Mouse (Mus musculus): ENCODE data around the gene Phf14.
"Not testable (repeated sequence)": the region's sequence is repeated elsewhere in the genome, so short reads cannot be mapped to it uniquely, and the experiment has no call there.

Gene Phf14

DNA sequence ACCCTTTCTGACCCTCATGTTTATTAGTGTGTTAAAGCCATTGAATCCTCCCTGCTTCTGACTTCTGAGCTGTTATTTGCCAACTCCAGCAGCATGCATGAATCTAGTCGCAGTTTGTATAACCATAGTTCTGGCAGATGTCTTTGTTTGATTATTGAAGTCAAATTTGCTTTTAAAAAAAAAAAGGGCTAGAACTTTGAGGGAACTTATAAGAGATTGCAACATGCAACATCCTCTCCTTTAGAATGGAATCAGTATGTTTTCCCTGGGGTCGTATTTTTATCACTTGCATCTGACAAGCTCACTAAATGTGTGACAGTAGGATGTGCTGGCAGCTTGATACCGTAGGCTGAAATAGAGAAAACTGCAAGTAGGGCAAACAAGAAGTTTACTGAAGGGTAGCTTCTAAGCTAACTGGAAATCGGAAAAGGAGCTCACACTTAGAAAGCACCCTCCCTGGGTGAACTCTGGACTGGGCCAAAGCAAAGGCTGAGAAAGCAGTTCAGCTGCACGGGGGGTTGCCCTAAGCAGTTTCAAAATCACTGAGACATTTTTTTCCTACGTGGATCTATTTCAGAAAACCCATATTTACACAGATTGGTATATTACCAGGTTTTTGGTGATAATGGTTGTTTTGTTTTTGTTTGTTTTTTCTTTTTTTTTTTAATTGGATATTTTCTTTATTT lies 175.1 kb downstream of the Phf14 start:
- no peak for DNase-seq (ENCODE audit: extremely low read depth, insufficient read length, low spot score)

DNA sequence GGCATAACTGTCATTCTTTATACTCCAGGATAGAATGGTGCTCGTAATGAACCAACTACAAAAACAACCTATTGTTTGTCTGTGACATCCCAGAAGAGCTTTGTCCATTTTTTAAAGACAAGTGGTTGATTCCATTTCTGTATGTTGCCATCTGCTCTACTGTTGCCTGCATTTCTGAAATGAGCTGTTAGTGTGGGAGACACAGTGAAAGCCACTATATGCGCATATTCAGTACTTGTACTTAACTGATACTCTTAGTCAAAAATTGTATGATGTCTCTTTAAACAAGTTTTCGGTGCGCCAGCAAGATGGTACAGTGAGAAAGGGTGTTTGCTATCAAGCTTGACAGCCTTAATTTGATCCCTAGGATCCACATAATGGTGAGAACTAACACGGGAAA lies 177.1 kb downstream of the Phf14 start:
- DNase-seq (ENCODE audit: extremely low read depth, insufficient read length, low spot score), result no peak

DNA sequence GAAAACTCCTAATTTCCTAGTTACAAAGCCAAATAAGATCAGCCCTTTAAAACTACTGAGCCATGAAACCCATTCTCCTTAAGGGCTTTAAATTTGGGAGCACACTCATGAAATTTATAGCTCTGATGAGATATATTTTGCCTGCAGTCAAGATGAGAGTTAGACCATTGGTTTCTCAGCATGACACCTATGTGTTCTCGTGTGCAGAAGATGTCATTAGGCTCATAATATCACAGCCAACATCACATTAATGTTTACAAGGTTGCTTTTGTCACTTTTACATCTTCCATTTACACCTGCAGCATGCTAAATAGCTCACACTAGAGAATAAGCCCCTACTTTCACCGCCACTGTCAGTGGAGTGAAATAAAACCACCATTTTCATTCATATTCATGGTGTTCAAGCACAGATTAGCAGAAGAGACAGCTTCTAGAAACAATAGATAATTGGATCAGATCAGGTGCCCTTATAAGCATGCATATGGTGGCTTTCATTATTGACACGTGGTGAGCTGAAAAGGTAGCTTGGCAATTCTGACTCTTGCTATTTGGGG lies 181.9 kb downstream of the Phf14 start:
- no peak for DNase-seq (ENCODE audit: extremely low read depth, insufficient read length, low spot score)

DNA sequence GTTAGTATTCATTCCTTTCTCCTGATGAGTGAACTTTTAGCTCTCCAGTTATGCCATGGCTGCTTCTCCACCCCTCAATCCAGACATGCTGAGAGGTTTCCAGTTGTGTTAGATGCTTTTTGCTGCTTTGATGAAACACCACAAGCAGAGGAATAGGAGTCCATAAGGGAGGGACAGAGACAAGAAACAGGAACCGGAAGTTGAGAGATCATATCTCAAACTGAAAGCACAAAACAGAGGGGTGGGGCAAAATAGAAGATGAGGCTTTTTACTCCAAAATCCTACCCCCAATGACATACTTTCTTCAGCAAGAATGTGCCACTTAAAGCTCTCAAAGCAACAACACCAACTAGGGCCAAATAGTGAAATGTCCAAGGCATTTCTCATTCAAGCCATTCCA lies 188.1 kb downstream of the Phf14 start:
- no peak for DNase-seq (ENCODE audit: extremely low read depth, insufficient read length, low spot score)

DNA sequence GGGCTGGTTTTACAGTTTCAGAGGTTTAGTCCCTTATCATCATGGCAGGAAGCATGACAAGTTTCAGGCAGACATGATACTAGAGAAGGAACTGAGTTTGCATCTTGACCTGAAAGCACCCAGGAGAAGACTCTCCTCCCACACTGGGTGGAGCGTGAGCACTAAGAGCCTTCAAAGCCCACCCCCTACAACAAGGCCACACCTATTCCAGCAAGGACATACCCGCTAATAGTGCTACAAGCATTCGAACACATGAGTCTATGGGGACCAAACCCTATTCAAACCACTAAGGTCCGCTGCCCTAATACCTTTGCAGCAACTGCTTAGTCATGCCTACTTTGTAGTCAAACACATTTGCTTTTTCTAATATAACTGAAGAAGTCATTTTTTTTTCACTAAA lies 189.5 kb downstream of the Phf14 start:
- no peak for DNase-seq (ENCODE audit: extremely low read depth, insufficient read length, low spot score)

DNA sequence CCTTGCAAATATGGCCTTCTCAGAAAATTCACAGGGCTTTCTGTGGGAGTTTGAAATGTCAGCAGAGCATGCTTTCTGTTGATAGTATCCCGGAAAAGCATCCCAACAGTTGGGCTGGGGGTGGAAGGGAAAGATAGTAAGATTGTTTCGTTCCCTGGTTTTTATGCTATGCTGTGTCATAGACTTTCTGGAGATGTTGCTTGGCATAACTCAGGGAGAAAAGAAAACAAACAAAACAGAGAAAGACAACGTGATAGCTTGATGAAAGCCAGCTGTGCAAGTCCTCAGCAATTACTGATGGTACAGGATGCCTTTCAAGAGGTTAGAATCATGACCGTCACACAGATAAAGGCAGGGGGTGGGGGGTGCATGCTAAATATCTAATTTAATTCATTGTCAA lies 197.5 kb downstream of the Phf14 start:
- no peak for DNase-seq (ENCODE audit: extremely low read depth, insufficient read length, low spot score)

DNA sequence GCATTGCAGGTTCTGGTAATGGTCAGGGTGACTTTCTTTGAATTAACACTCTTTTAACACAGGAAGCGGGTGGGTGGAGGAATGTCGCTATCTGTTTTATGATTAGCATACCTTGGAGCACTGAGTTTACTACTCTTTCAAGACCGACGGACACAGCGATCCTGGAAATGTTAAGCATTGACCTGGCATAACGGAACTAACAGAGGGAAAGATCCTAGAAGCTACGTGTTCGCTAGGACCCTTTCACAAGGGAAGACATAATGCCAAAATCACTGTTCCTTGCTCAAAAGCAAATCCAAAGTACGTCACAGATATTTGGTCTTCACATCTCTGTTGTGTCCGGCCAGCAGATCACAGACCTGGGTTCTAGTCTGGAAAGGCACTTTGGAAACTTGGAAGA lies 199.7 kb downstream of the Phf14 start:
- no peak for DNase-seq (ENCODE audit: extremely low read depth, insufficient read length, low spot score)

DNA sequence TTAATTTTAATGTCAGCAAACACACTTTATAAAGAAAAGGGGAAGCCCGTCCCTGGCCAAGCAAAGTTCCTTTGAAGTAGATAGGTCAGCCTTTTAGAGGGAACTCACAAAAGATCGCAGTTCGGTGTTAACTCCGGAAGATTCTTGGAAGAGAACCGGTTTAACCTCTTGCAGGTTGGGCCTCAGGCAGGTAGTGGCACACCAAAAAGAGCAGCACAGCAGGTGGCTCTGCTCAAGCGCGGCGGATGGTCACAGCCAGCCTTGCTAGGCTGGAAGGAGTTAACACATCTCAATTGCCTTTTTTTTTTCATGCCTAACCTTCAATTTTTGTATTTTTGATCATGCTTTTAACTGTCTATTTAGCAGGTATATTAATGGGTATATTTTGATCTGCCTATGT lies 200.2 kb downstream of the Phf14 start:
- no peak for DNase-seq (ENCODE audit: extremely low read depth, insufficient read length, low spot score)

DNA sequence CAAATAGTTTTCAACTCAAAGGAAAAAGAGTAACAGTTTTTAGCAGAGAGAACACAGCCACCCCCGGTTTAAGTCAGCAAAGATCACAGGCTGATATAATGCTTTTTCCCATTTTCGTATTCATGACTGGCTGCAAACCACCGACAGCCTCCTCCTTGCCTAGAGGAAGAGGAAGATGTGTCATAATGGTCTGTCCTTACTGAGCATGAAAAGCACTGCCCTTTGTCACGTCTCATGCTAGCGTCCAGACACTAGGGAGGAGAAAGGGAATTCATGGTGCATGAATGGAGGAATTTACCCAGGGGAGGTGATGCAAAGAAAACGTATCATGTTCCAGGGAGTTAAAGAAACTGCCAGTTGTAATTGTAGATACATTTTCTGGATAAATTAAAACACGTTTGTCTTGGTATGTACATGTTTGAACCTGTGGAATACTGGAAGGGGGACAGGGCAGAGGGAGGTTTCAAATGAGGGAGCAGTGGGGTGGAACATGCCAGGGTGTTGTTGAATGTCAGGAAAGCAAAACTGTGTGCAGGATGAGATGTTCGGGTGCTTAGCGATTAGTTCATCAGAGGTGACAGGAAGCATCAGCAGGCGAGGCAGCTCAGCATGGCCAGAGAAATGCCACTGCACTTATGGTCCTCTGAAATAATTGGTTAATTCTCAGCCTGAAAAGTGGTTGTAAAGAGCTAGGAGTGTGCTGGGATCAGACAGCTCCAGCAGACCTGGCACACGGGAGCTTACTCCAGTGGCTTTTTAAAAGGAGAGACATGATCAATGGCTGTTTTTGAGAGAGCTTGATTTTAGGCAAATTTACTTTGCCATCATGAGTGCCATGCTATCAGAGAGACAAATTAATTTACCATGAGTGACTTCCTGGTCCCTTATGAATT lies 209.6 kb downstream of the Phf14 start:
- DNase-seq (ENCODE audit: extremely low read depth, insufficient read length, low spot score), result no peak

DNA sequence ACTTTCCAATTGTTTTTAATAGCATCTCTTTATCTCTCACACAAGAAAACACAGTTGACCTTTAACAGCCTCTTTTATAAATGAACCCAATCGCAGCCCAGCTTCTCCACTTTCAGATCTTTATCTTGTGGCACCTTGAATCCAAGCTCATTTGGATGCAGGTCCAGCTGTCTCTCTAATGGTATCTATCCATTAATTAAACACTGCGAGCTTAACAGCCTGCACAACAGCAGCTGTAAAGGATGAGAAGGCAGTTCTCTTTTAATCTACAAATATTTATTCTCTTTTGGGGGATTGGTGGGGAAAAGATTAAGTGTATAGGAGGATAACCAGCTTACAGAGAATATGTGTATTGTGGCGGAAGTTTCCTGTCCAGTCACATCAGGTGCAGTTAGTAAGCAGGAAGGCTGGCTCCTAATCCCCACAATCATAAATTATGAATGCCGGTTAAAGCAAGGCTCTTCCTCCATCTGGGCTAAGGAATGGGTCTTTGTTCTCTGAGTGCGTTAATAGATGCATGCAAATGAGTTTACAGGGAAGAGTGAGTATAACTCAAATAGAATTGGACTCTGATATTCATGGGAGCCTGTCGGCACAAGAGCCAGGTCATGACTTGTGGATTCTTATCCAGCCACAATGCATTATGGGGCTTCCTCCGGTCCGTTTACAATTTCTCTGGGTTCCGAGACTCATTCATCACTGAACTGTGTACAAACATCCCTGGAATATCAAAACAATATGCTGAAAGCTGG lies 210.4 kb downstream of the Phf14 start:
- no peak for DNase-seq (ENCODE audit: extremely low read depth, insufficient read length, low spot score)

DNA sequence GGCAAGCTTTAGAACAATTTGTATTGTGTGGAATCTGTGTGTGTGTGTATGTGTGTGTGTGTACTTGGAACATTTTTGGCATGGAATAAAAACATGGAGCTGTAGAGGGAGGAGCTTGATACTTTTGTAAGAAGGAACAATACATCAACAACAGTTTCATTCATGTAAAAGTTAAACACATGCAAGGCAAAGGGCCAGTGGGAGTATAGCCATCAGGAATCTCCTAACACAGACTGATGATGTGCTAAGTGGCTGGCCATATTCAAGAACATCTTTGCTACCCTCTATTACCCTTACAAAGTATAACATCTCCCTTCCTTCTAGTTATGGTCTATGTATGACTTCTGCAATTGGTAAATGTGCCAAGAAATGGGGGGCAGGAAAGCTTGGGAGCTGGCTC lies 215.2 kb downstream of the Phf14 start:
- no peak for DNase-seq (ENCODE audit: extremely low read depth, insufficient read length, low spot score)

DNA sequence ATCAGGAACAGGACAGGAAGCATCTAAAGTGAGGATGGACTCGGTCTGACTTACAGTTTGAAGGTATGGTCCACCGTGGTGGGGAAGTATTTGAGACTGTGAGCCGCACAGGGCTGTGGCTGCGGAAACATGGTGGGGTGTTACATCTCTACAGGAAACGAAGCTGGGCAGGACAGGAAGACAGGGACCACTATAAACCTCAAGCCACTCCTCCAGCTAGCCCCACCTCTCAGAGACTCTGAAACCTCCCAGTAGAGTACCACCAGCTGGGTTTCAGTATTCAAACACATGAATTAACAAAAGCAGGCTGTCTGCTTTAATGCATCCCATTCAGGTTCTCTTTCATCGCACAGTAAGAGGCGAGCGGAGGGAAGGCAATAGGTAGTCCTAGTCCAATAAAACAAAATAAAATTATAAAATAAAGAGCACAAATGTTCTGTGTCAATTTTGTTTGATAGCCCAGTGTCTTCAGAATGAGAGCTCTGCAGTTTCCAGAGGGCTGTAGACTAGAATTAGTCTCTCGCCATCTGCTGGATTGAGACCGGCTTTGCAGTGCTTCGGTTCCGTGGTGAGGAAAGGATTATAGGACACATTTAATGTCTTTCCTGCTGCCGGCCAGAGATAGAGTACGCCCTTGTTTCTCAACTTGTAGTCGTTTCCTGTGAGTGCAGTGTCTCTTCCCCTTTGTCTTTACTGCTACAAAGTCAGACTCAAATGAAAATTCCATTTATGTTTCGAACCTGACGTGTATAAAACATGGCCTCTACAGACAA lies 217.6 kb downstream of the Phf14 start:
- DNase-seq (ENCODE audit: extremely low read depth, insufficient read length, low spot score), result no peak

DNA sequence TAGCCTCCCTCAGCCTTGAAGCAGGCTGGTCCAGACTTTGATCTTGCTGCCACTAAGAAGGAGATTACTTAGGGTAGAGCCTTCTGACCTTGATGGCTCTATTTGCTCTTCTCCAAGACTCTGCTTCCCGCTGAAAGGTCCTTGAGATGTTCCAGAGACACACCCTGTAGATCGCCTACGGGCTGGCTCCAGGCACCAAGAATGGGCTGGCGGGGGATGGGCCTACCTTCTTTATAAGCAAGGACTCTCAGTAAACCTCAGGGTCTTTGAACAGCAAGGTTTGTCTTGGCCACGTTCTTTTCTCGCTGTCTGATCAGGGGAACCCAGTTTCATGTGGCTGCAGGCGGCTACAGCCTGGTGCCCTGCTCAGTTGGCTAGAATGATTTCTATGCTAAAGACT lies 219.0 kb downstream of the Phf14 start:
- not testable (repeated sequence) for DNase-seq (ENCODE audit: extremely low read depth, insufficient read length, low spot score)

DNA sequence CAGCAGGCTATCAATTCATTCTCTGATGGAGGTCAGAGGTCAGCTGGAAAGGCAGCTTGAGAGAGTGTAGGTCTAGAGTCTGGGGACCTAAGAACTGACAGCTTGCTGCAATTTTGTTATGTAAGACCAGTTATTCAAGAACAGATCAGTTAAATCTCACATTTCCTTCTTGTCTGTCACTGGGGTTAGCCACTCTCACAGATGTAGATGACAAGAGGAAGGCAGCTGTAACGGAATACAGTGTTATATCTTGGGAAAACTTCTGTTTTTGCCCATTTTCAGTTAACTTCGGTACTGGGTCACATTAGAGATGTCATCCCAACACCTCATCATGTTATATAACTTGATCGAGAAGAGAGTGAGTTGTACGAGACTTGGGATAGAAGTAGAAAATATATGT lies 219.7 kb downstream of the Phf14 start:
- no peak for DNase-seq (ENCODE audit: extremely low read depth, insufficient read length, low spot score)

Data from 3134 (cell line).